Mouse (Mus musculus) lung, postnatal 25 days (tissue): ENCODE results near the gene Slc22a1.

Experiments used
- DNase-seq: peaks from one replicate; pipeline ENCODE4 v3.0.0; 2022; ENCODE audit warnings: low spot score

Gene Slc22a1

GRCm38 (mm10) chr17:12631771-12632600 lies 43.6 kb downstream of the Slc22a1 start:
- peak; percentile 29 for DNase-seq

GRCm38 (mm10) chr17:12630976-12631730 lies 44.5 kb downstream of the Slc22a1 start:
- DNase-seq, result peak; percentile 34

- no peak for DNase-seq
These were observed 47.6 kb downstream of the Slc22a1 start for GRCm38 (mm10) chr17:12627983-12628382.

- DNase-seq, result no peak
These were observed 56.0 kb downstream of the Slc22a1 start for GRCm38 (mm10) chr17:12619641-12620040.

DNA sequence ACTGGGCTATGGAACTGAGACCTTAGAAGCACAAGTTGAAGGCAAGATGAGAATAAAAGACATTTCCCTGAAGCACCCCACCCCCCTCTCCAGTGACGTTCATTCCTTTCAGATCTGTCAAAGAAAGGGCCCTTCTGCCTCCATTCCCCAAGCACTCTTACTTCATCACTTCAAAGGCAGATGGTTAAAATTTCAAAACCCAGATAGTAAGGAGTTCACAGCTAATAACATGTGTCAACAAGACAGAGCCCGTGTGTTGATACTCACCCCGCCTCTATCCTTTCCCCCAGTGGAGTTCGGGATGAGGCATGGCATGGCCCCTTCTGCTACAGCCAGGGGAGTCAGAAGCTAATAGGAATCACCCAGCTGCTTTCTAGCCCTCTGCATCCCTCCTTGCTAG lies 60.2 kb downstream of the Slc22a1 start:
- DNase-seq, result no peak

DNA sequence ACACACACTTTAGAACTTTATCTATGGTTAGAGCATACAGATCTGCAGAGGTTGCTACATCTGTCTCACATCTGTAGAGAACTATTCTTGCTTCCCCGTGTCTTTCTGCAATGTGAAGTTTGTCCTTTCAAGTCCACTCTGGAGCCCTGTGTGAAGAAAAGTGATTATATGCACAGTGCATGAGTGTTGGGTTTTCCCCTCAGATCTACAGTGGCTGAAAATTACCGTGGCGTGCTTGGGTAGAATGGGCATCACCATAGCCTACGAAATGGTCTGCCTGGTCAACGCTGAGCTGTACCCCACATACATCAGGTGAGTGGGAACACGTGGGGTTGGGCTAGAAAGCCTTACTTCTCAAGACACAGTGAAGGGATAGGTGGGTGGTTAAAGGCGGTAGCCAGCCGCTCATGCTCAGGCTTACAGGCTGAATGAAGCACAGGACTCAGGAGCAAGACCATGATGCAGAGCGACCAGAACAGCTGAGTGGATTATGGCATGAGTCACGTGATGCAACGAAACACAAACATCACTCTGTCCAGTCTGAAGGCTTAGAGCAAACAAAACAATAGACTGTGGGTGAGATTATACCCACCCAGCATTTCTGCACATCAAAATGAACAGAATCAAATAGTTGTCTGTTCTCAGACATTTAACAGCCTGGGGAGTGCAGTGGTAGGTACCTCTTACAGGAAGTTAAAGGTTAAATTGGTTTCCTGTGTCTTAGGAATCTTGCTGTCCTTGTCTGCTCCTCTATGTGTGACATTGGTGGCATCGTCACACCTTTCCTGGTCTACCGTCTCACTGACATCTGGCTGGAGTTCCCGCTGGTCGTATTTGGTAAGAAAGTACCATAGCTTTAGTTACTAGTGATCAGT lies 60.9 kb downstream of the Slc22a1 start:
- no peak for DNase-seq

DNA sequence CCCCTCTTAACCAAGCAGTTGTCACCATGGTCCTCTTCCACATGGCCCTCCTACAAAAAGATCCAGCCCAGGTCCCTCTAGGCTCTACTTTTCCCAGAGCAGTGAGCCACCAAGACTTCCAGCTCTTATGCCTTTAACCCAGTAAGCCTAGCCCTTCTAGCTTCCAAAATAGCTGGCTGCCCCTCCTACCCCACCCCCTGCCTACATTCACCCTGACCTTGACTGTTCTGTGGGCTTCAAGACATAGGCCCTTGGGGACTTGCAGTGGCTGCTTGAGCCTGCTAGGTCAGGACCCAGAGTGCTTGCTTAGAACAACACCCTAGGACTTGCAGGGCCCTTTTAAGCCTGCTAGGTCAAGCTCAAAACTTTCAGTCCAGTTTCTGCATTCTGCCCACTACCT lies 68.4 kb downstream of the Slc22a1 start:
- no peak for DNase-seq

DNA sequence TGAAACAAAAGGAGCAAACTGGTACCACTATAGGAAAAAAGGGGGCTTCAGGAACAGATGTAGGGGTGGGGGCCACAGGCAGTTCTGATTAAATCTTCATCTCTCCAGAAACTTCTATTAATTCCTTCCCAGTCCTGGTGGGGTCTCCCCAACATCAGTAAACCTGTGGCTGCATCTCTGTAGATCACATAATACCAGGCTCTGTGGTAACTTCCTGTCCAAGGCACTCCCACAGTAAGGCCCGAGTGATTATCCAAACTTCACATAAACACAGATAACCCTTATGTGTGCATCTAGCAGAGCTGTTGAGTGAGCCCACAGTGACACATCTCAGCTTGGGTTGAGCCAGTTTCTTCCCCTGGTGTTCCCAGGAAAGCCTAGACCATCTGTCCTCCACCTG lies 69.0 kb downstream of the Slc22a1 start:
- no peak for DNase-seq
